Comparison of ENCODE assay signal across 10 mouse cellular contexts in genomic region chr17:8423283-8423682, GRCm38 (mm10). TPM values are rescaled to one million over a fixed set of nuclear protein-coding genes. Genes with fewer than 3 reads are reported as not detected.
DNase-seq lines count a peak whose midpoint lies in the region; TF ChIP-seq lines count a peak whose summit lies in the region.
"Had no signal": no experiment of that assay in that cellular context is flagged by ENCODE, and none has a peak within 500 bp of the region (broad histone marks: within the 10 kb centered on the region; RNA-seq: fewer than 3 reads in every experiment).

No protein-coding gene starts in this region.

- no peaks in the 10 kb centered on the region for H3K79me2 ChIP-seq in MEL (ENCODE audit: control insufficient read depth, insufficient read depth, low read length, poor library complexity)

- intact Hi-C loops in left cerebral cortex, adult 2 months (cut with DNase I), result loop anchor here (5.0 kb wide), 1 partner anchor 106 kb away; no protein-coding TSS in a partner anchor
- intact Hi-C loops in left cerebral cortex, postnatal 36 days (cut with DNase I), result no loop called here

- peak; percentile 12 for DNase-seq in cerebellum, adult 8-10 months
- no peak for DNase-seq in cerebellum, adult 11-12 months
- no peak for DNase-seq in left cerebral cortex, adult 2 months (ENCODE audit: extremely low spot score in 1 of 2, low spot score in 2 of 2)
- DNase-seq in left cerebral cortex, postnatal 36 days (ENCODE audit: low spot score in 2 of 2), result no peak
- peak; percentile 53 for DNase-seq in MEL (ENCODE audit: low read depth, low spot score)
- DNase-seq in kidney, postnatal 10 days, result peak; percentile 60
- DNase-seq in testis, postnatal 14 days (ENCODE audit: low spot score), result peak; percentile 29
- DNase-seq in urinary bladder, postnatal 25 days (ENCODE audit: low spot score), result no peak

- H3K36me3 ChIP-seq in MEL (ENCODE audit: control insufficient read depth in 1 of 2, insufficient read depth in 2 of 2, low read length in 2 of 2), result no peaks in the 10 kb centered on the region

- no peak for TF ChIP-seq POLR2A in MEL (IDR thresholded peaks at IDR 0.05; ENCODE audit: control insufficient read depth in 1 of 2, insufficient read depth in 1 of 2, low read depth in 1 of 2, low read length in 2 of 2, poor library complexity in 1 of 2)

- no peak overlapping the region for H3K27ac ChIP-seq in left cerebral cortex, adult 2 months
- no peak overlapping the region for H3K27ac ChIP-seq in MEL (ENCODE audit: control insufficient read depth, low read depth, low read length)

- no peak overlapping the region for H3K4me3 ChIP-seq in left cerebral cortex, adult 2 months
- no peak overlapping the region for H3K4me3 ChIP-seq in MEL (ENCODE audit: control insufficient read depth in 1 of 2, insufficient read depth in 1 of 2, low read depth in 2 of 2, low read length in 2 of 2)

- no peaks in the 10 kb centered on the region; a peak in 1 of 4 replicates for H3K27me3 ChIP-seq in MEL (ENCODE audit: control insufficient read depth in 1 of 2, insufficient read depth in 2 of 2, low read length in 2 of 2)

- peak; percentile 61 for TF ChIP-seq CTCF in left cerebral cortex, adult 2 months (IDR thresholded peaks at IDR 0.05)
- TF ChIP-seq CTCF in MEL (IDR thresholded peaks at IDR 0.05 in 2 of 3, conservative IDR thresholded peaks at IDR 0.05 in 1 of 3; ENCODE audit: control insufficient read depth in 1 of 3, insufficient read depth in 1 of 3, low read depth in 2 of 3, low read length in 3 of 3, poor library complexity in 1 of 3, severe bottlenecking in 1 of 3), result peak; percentile 68 to 78 (median 71)

- H3K9ac ChIP-seq in MEL (ENCODE audit: control insufficient read depth, low read depth, low read length, poor library complexity, severe bottlenecking), result no peak overlapping the region

- no peak for TF ChIP-seq EP300 in MEL (IDR thresholded peaks at IDR 0.05; ENCODE audit: low read depth in 1 of 2, low read length in 2 of 2)

- H3K9me3 ChIP-seq in MEL (replicated peaks; ENCODE audit: insufficient read depth, low read length), result no peaks in the 10 kb centered on the region

- H3K4me1 ChIP-seq in MEL (ENCODE audit: control insufficient read depth in 1 of 2, insufficient read depth in 2 of 2, low read length in 2 of 2), result peaks cover 0 to 10% of the 10 kb centered on the region in 2 experiments; a peak in 3 of 4 replicates

- peak; percentile 36 for TF ChIP-seq RAD21 in MEL (IDR thresholded peaks at IDR 0.05; ENCODE audit: low read depth, low read length)

TF ChIP-seq in MEL, 35 proteins besides CTCF, POLR2A, EP300 and RAD21:
- TF ChIP-seq MYB (IDR thresholded peaks at IDR 0.05; ENCODE audit: low read depth, low read length), result no peak
- peak; percentile 20; the same call in 1 of the 2 replicates for TF ChIP-seq ZC3H11A (IDR thresholded peaks at IDR 0.05; ENCODE audit: low read depth, low read length)
- TF ChIP-seq NELFE (IDR thresholded peaks at IDR 0.05; ENCODE audit: low read depth, low read length), result no peak
- peak; percentile 18; the same call in 1 of the 2 replicates for TF ChIP-seq MAX (IDR thresholded peaks at IDR 0.05; ENCODE audit: low read length)
- no peak for TF ChIP-seq TAL1 (IDR thresholded peaks at IDR 0.05; ENCODE audit: low read length)
- no peak for TF ChIP-seq ZNF384 (IDR thresholded peaks at IDR 0.05; ENCODE audit: low read depth, low read length)
- TF ChIP-seq POLR2AphosphoS2 (IDR thresholded peaks at IDR 0.05; ENCODE audit: low read length), result no peak
- TF ChIP-seq UBTF (IDR thresholded peaks at IDR 0.05; ENCODE audit: borderline replicate concordance, insufficient read depth, low read depth, low read length), result no peak
- no peak for TF ChIP-seq POLR2AphosphoS5 (IDR thresholded peaks at IDR 0.05; ENCODE audit: borderline replicate concordance, low read depth, low read length)
- TF ChIP-seq MAZ (IDR thresholded peaks at IDR 0.05; ENCODE audit: low read depth, low read length), result no peak
- peak; percentile 65 for TF ChIP-seq SMC3 (IDR thresholded peaks at IDR 0.05; ENCODE audit: low read depth, low read length)
- no peak for TF ChIP-seq MXI1 (IDR thresholded peaks at IDR 0.05; ENCODE audit: low read depth, low read length)
- no peak for TF ChIP-seq CHD2 (IDR thresholded peaks at IDR 0.05; ENCODE audit: low read length)
- no peak for TF ChIP-seq USF2 (IDR thresholded peaks at IDR 0.05; ENCODE audit: borderline replicate concordance in 1 of 2, insufficient read depth in 1 of 2, low read depth in 1 of 2, low read length in 2 of 2)
- TF ChIP-seq MYC (IDR thresholded peaks at IDR 0.05; ENCODE audit: low read depth, low read length), result 0 out of 2 replicates have a peak, but pooled peaks have one; percentile 28
- TF ChIP-seq TBP (IDR thresholded peaks at IDR 0.05; ENCODE audit: low read depth, low read length), result no peak
TF ChIP-seq in MEL: peak in this region for 4.

RNA-seq across cellular contexts. Expression of gene T, which starts 10.9 kb away (rescaled TPM):
- total RNA-seq in left cerebral cortex, adult 2 months (2021), result not detected
- total RNA-seq in left cerebral cortex, postnatal 36 days (2021), result not detected
- total RNA-seq in MEL (2012; rRNA removed), result not detected in 2 replicates
- polyA plus RNA-seq in MEL (2012; ENCODE audit: insufficient read depth in 1 of 2, insufficient read length in 2 of 2, low read depth in 1 of 2, low replicate concordance in 2 of 2, missing spikeins in 1 of 2), result not detected
- total RNA-seq: left cerebral cortex, postnatal 14 days; neutrophil, adult 5-6 weeks had no signal

Comparison
In these comparisons a context has a peak if more than half of its experiments do, and no peak if none do; other contexts are left out.
1. DNase-seq: peak in cerebellum, adult 8-10 months (single experiment), MEL (single experiment), kidney, postnatal 10 days (single experiment) and testis, postnatal 14 days (single experiment); none in cerebellum, adult 11-12 months (single experiment), left cerebral cortex, adult 2 months (0 of 2), left cerebral cortex, postnatal 36 days (0 of 2) and urinary bladder, postnatal 25 days (single experiment).